Mouse (Mus musculus) hindbrain, embryonic 10.5 days (tissue): Measurements from ENCODE around the gene Smim20. TPM values are rescaled to one million over a fixed set of nuclear protein-coding genes. Genes with fewer than 3 reads are reported as not detected.

Source experiments
- DNase-seq: peaks from one replicate; pipeline ENCODE4 v3.0.0-alpha.2; 2017; ENCODE audit warnings: low spot score
- H3K27ac ChIP-seq: fragments of 300-500 bp; sonication (generic); 2 replicates; pipeline ENCODE4 v1.5.1; 2016; ENCODE audit warnings: mild to moderate bottlenecking, moderate library complexity
- H3K27me3 ChIP-seq: fragments of 300-500 bp; sonication (generic); 2 replicates; pipeline ENCODE4 v1.6.1; 2016; ENCODE audit warnings: mild to moderate bottlenecking; ENCODE audit not compliant: poor library complexity, insufficient read depth, severe bottlenecking
- H3K36me3 ChIP-seq: fragments of 300-500 bp; sonication (generic); 2 replicates; pipeline ENCODE4 v1.6.1; 2016; ENCODE audit warnings: mild to moderate bottlenecking, moderate library complexity
- H3K4me1 ChIP-seq: fragments of 300-500 bp; sonication (generic); replicated peaks from 2 replicates; pipeline ENCODE4 v1.6.1; 2016; ENCODE audit warnings: mild to moderate bottlenecking
- H3K4me3 ChIP-seq: fragments of 300-500 bp; sonication (generic); 2 replicates; pipeline ENCODE4 v1.5.1; 2016; ENCODE audit warnings: mild to moderate bottlenecking, moderate library complexity
- H3K9me3 ChIP-seq: fragments of 300-500 bp; sonication (generic); 2 replicates; pipeline ENCODE4 v1.6.1; 2016; ENCODE audit warnings: mild to moderate bottlenecking, moderate library complexity
- WGBS: fragments of 180-500 bp; shearing (Covaris S2); methylation state at CpG from one replicate; pipeline ENCODE4 v1.1.7; 2016; 5-methylcytosine and 5-hydroxymethylcytosine counted together
- polyA plus RNA-seq: library from polyadenylated mRNA; unstranded; fragments of >200 nt; fragmentation: Nextera tagmentation; extraction: Ambion mirVana; gene quantifications from 2 replicates; pipeline ENCODE4 v1.2.1, GENCODE M21; 2016

Smim20 gene
- polyA plus RNA-seq: 67.8 and 74.2 TPM in 2 replicates

GRCm38 (mm10) chr5:53266931-53267853 lies at the start of gene Smim20:
Gene Smim20, plus strand, starts transcription at chr5:53267083.
- peaks cover 29% of the 10 kb centered on the region for H3K4me1 ChIP-seq
- no peaks in the 10 kb centered on the region for H3K27me3 ChIP-seq
- WGBS: 12% methylated on average over 53 of the region's 53 CpGs
- peak within 1 kb of the TSS; percentile 67 for H3K4me3 ChIP-seq
- H3K9me3 ChIP-seq: no peaks in the 10 kb centered on the region
- peak within 1 kb of the TSS; percentile 92 for H3K27ac ChIP-seq
- peak; percentile 93 for DNase-seq
- no peaks in the 10 kb centered on the region for H3K36me3 ChIP-seq

- H3K4me3 ChIP-seq: no peak overlapping the region
- H3K4me1 ChIP-seq: no peaks in the 10 kb centered on the region
- 92% methylated on average over 13 of the region's 13 CpGs for WGBS
- no peaks in the 10 kb centered on the region for H3K9me3 ChIP-seq
- H3K27me3 ChIP-seq: no peaks in the 10 kb centered on the region
- no peak overlapping the region for H3K27ac ChIP-seq
- no peaks in the 10 kb centered on the region for H3K36me3 ChIP-seq
- DNase-seq: no peak
Observed at GRCm38 (mm10) chr5:53225434-53225833, 41.4 kb upstream of the Smim20 start.

- Histone ChIP-seq H3K9me3 (no peaks in the 10 kb centered on the region), H3K4me3 (no peak overlapping the region), H3K36me3 (no peaks in the 10 kb centered on the region), H3K27ac (no peak overlapping the region), H3K4me1 (peaks cover 3% of the 10 kb centered on the region), H3K27me3 (no peaks in the 10 kb centered on the region)
- 58% methylated on average over 4 of the region's 4 CpGs for WGBS
- DNase-seq: no peak
Observed at GRCm38 (mm10) chr5:53230560-53230959, 36.3 kb upstream of the Smim20 start.

- Histone ChIP-seq H3K4me1 (peaks cover 17% of the 10 kb centered on the region), H3K27me3 (no peaks in the 10 kb centered on the region), H3K9me3 (no peaks in the 10 kb centered on the region), H3K36me3 (no peaks in the 10 kb centered on the region), H3K27ac (0 out of 2 replicates have a peak overlapping the region, but pooled peaks have one; percentile 23), H3K4me3 (no peak overlapping the region)
- peak; percentile 34 for DNase-seq
- 14% methylated on average over 4 of the region's 4 CpGs for WGBS
Observed at GRCm38 (mm10) chr5:53235551-53235950, 31.3 kb upstream of the Smim20 start.

- Histone ChIP-seq H3K27me3 (no peaks in the 10 kb centered on the region), H3K4me1 (peaks cover 23% of the 10 kb centered on the region), H3K36me3 (no peaks in the 10 kb centered on the region), H3K9me3 (no peaks in the 10 kb centered on the region), H3K27ac (0 out of 2 replicates have a peak overlapping the region, but pooled peaks have one; percentile 2), H3K4me3 (no peak overlapping the region)
- no peak for DNase-seq
- 48% methylated on average over 5 of the region's 5 CpGs for WGBS
Observed at GRCm38 (mm10) chr5:53236136-53236535, 30.7 kb upstream of the Smim20 start.

GRCm38 (mm10) chr5:53236749-53237148 lies 30.1 kb upstream of the Smim20 start:
- Histone ChIP-seq H3K9me3 (no peaks in the 10 kb centered on the region), H3K27ac (no peak overlapping the region), H3K27me3 (no peaks in the 10 kb centered on the region), H3K36me3 (no peaks in the 10 kb centered on the region), H3K4me3 (no peak overlapping the region), H3K4me1 (peaks cover 24% of the 10 kb centered on the region)
- 80% methylated on average over 7 of the region's 8 CpGs for WGBS
- DNase-seq: no peak

- Histone ChIP-seq H3K27ac (no peak overlapping the region), H3K9me3 (no peaks in the 10 kb centered on the region), H3K36me3 (no peaks in the 10 kb centered on the region), H3K4me1 (peaks cover 24% of the 10 kb centered on the region), H3K27me3 (no peaks in the 10 kb centered on the region; the same call in 1 of the 2 replicates), H3K4me3 (no peak overlapping the region)
- WGBS: 87% methylated on average over 7 of the region's 7 CpGs
- DNase-seq: no peak
Observed at GRCm38 (mm10) chr5:53238761-53239160, 28.1 kb upstream of the Smim20 start.

GRCm38 (mm10) chr5:53239189-53239588 lies 27.7 kb upstream of the Smim20 start:
- Histone ChIP-seq H3K27me3 (no peaks in the 10 kb centered on the region; the same call in 1 of the 2 replicates), H3K4me1 (peaks cover 24% of the 10 kb centered on the region), H3K27ac (no peak overlapping the region), H3K4me3 (no peak overlapping the region), H3K9me3 (no peaks in the 10 kb centered on the region), H3K36me3 (no peaks in the 10 kb centered on the region)
- no peak for DNase-seq
- 91% methylated on average over 7 of the region's 7 CpGs for WGBS

- 54% methylated on average over 11 of the region's 11 CpGs for WGBS
- Histone ChIP-seq H3K4me3 (no peak overlapping the region), H3K27ac (peak overlapping the region; percentile 16; the same call in 1 of the 2 replicates), H3K27me3 (no peaks in the 10 kb centered on the region; the same call in 1 of the 2 replicates), H3K9me3 (no peaks in the 10 kb centered on the region), H3K4me1 (peaks cover 24% of the 10 kb centered on the region), H3K36me3 (no peaks in the 10 kb centered on the region)
- no peak for DNase-seq
Observed at GRCm38 (mm10) chr5:53239831-53240440, 26.9 kb upstream of the Smim20 start.

GRCm38 (mm10) chr5:53241109-53241508 lies 25.8 kb upstream of the Smim20 start:
- 46% methylated on average over 2 of the region's 2 CpGs for WGBS
- H3K9me3 ChIP-seq: no peaks in the 10 kb centered on the region
- H3K4me1 ChIP-seq: peaks cover 18% of the 10 kb centered on the region
- H3K4me3 ChIP-seq: no peak overlapping the region
- peaks cover 8% of the 10 kb centered on the region for H3K27me3 ChIP-seq
- no peaks in the 10 kb centered on the region for H3K36me3 ChIP-seq
- DNase-seq: no peak
- H3K27ac ChIP-seq: no peak overlapping the region

GRCm38 (mm10) chr5:53241963-53242362 lies 24.9 kb upstream of the Smim20 start:
- Histone ChIP-seq H3K27ac (no peak overlapping the region), H3K4me1 (peaks cover 16% of the 10 kb centered on the region), H3K27me3 (peaks cover 17% of the 10 kb centered on the region), H3K4me3 (no peak overlapping the region), H3K9me3 (no peaks in the 10 kb centered on the region), H3K36me3 (no peaks in the 10 kb centered on the region)
- no peak for DNase-seq
- 83% methylated on average over 5 of the region's 5 CpGs for WGBS

- peaks cover 26% of the 10 kb centered on the region for H3K27me3 ChIP-seq
- H3K36me3 ChIP-seq: no peaks in the 10 kb centered on the region
- H3K9me3 ChIP-seq: no peaks in the 10 kb centered on the region
- H3K4me1 ChIP-seq: peaks cover 16% of the 10 kb centered on the region
- 93% methylated on average over 7 of the region's 7 CpGs for WGBS
- DNase-seq: no peak
- H3K4me3 ChIP-seq: no peak overlapping the region
- H3K27ac ChIP-seq: no peak overlapping the region
Observed at GRCm38 (mm10) chr5:53242865-53243499, 23.9 kb upstream of the Smim20 start.
